Mouse (Mus musculus) midbrain, embryonic 16.5 days (tissue): ENCODE measurements around the gene Cdk2ap1. TPM values are rescaled to one million over a fixed set of nuclear protein-coding genes. Genes with fewer than 3 reads are reported as not detected.

Experiments used
- ATAC-seq: fragments of 200-750 bp; cut with Nextera tagmentation; 2 replicates; pipeline ENCODE4 v1.8.0; 2017; ENCODE audit warnings: moderate TSS enrichment
- H3K27ac ChIP-seq: fragments of 300-500 bp; sonication (generic); 2 replicates; pipeline ENCODE4 v1.5.1; 2014; ENCODE audit warnings: mild to moderate bottlenecking, low read length, mixed read lengths
- H3K27me3 ChIP-seq: fragments of 300-500 bp; sonication (generic); 2 replicates; pipeline ENCODE4 v1.6.1; 2014; ENCODE audit warnings: low read depth, low read length, mixed read lengths; ENCODE audit not compliant: control insufficient read depth, insufficient read depth
- H3K36me3 ChIP-seq: fragments of 300-500 bp; sonication (generic); 2 replicates; pipeline ENCODE4 v1.6.1; 2014; ENCODE audit warnings: mild to moderate bottlenecking, low read length, moderate library complexity, mixed read lengths; ENCODE audit not compliant: control insufficient read depth, insufficient read depth
- H3K4me1 ChIP-seq: fragments of 300-500 bp; sonication (generic); 2 replicates; pipeline ENCODE4 v1.6.1; 2014; ENCODE audit warnings: mild to moderate bottlenecking, low read length, mixed read lengths; ENCODE audit not compliant: control insufficient read depth, insufficient read depth
- H3K4me2 ChIP-seq: fragments of 300-500 bp; sonication (generic); 2 replicates; pipeline ENCODE4 v1.6.1; 2014; ENCODE audit warnings: mild to moderate bottlenecking, low read length, mixed read lengths
- H3K4me3 ChIP-seq: fragments of 300-500 bp; sonication (generic); 2 replicates; pipeline ENCODE4 v1.5.1; 2014; ENCODE audit warnings: low read depth, mild to moderate bottlenecking, low read length, moderate library complexity, mixed read lengths
- H3K9ac ChIP-seq: fragments of 300-500 bp; sonication (generic); 2 replicates; pipeline ENCODE4 v1.6.1; 2014; ENCODE audit warnings: low read depth, low read length, mixed read lengths
- H3K9me3 ChIP-seq: fragments of 300-500 bp; sonication (generic); replicated peaks from 2 replicates; pipeline ENCODE4 v1.6.1; 2014; ENCODE audit warnings: mild to moderate bottlenecking, low read length, mixed read lengths; ENCODE audit not compliant: control insufficient read depth, poor library complexity, severe bottlenecking
- WGBS: fragments of 180-500 bp; shearing (Covaris S2); extraction: QIAGEN DNeasy Blood & Tissue Kit; methylation state at CpG from one replicate; pipeline ENCODE4 v1.1.7; 2014; 5-methylcytosine and 5-hydroxymethylcytosine counted together
- polyA plus RNA-seq: library from polyadenylated mRNA; unstranded; fragments of >200 nt; fragmentation: Nextera tagmentation; extraction: Ambion mirVana; gene quantifications from 2 replicates; pipeline ENCODE4 v1.2.1, GENCODE M21; 2015

Gene Cdk2ap1
- polyA plus RNA-seq, 1 experiment from 2014 or later: 40.4 TPM

- H3K9ac ChIP-seq: no peak overlapping the region
- H3K4me1 ChIP-seq: peaks cover 7% of the 10 kb centered on the region
- no peak overlapping the region for H3K4me3 ChIP-seq
- H3K9me3 ChIP-seq: no peaks in the 10 kb centered on the region
- no peaks in the 10 kb centered on the region for H3K27me3 ChIP-seq
- no peak overlapping the region for H3K4me2 ChIP-seq
- WGBS: 89% methylated on average over 8 of the region's 8 CpGs
- no peaks in the 10 kb centered on the region for H3K36me3 ChIP-seq
- no peak for ATAC-seq
- H3K27ac ChIP-seq: no peak overlapping the region
Observed at GRCm38 (mm10) chr5:124338791-124339190, 24.1 kb downstream of the Cdk2ap1 start.

GRCm38 (mm10) chr5:124337909-124338308 lies 25.0 kb downstream of the Cdk2ap1 start:
- WGBS: 57% methylated on average over 9 of the region's 9 CpGs

GRCm38 (mm10) chr5:124337103-124337502 lies 25.8 kb downstream of the Cdk2ap1 start:
- WGBS: 91% methylated on average over 9 of the region's 9 CpGs
- Histone ChIP-seq H3K4me3 (no peak overlapping the region), H3K9me3 (no peaks in the 10 kb centered on the region), H3K27me3 (no peaks in the 10 kb centered on the region), H3K4me1 (peaks cover 7% of the 10 kb centered on the region), H3K27ac (no peak overlapping the region), H3K36me3 (no peaks in the 10 kb centered on the region), H3K9ac (no peak overlapping the region), H3K4me2 (no peak overlapping the region)
- ATAC-seq: no peak

More at GRCm38 (mm10) chr5:124337909-124338308, 25.0 kb downstream of the Cdk2ap1 start:
- Histone ChIP-seq H3K4me2 (no peak overlapping the region), H3K9me3 (no peaks in the 10 kb centered on the region), H3K27ac (no peak overlapping the region), H3K4me1 (peaks cover 7% of the 10 kb centered on the region), H3K9ac (no peak overlapping the region), H3K36me3 (no peaks in the 10 kb centered on the region), H3K27me3 (no peaks in the 10 kb centered on the region), H3K4me3 (no peak overlapping the region)
- no peak for ATAC-seq

- ATAC-seq: peak; percentile 79
- no peaks in the 10 kb centered on the region for H3K27me3 ChIP-seq
- H3K4me2 ChIP-seq: no peak overlapping the region
- no peaks in the 10 kb centered on the region for H3K9me3 ChIP-seq
- peaks cover 7% of the 10 kb centered on the region for H3K4me1 ChIP-seq
- 19% methylated on average over 6 of the region's 6 CpGs for WGBS
- H3K27ac ChIP-seq: peak overlapping the region; percentile 81
- no peak overlapping the region for H3K4me3 ChIP-seq
- no peaks in the 10 kb centered on the region for H3K36me3 ChIP-seq
- peak overlapping the region; percentile 52; the same call in 1 of the 2 replicates for H3K9ac ChIP-seq
Observed at GRCm38 (mm10) chr5:124334392-124334791, 28.5 kb downstream of the Cdk2ap1 start.

- H3K4me3 ChIP-seq: no peak overlapping the region
- H3K4me1 ChIP-seq: peaks cover 24% of the 10 kb centered on the region
- H3K36me3 ChIP-seq: no peaks in the 10 kb centered on the region
- WGBS: 92% methylated on average over 6 of the region's 6 CpGs
- ATAC-seq: no peak
- H3K27ac ChIP-seq: no peak overlapping the region
- H3K4me2 ChIP-seq: no peak overlapping the region
- H3K9me3 ChIP-seq: no peaks in the 10 kb centered on the region
- H3K9ac ChIP-seq: no peak overlapping the region
- no peaks in the 10 kb centered on the region for H3K27me3 ChIP-seq
Observed at GRCm38 (mm10) chr5:124330086-124330485, 32.8 kb downstream of the Cdk2ap1 start.

- WGBS: under 1% methylated on average over 71 of the region's 72 CpGs
Observed at GRCm38 (mm10) chr5:124327510-124328364, 35.1 kb downstream of the Cdk2ap1 start, which contains the start of the genes Mphosph9 and 2810006K23Rik. Gene Mphosph9 (minus strand): TSS chr5:124327972. Gene 2810006K23Rik (plus strand): TSS chr5:124328089.

GRCm38 (mm10) chr5:124326829-124327228 lies 36.1 kb downstream of the Cdk2ap1 start:
- peak overlapping the region; percentile 98 for H3K27ac ChIP-seq
- ATAC-seq: no peak
- no peaks in the 10 kb centered on the region for H3K27me3 ChIP-seq
- H3K4me2 ChIP-seq: peak overlapping the region; percentile 87
- H3K4me1 ChIP-seq: peaks cover 18% of the 10 kb centered on the region
- peak overlapping the region; percentile 74 for H3K4me3 ChIP-seq
- no peaks in the 10 kb centered on the region for H3K36me3 ChIP-seq
- 1% methylated on average over 8 of the region's 8 CpGs for WGBS
- no peaks in the 10 kb centered on the region for H3K9me3 ChIP-seq
- H3K9ac ChIP-seq: peak overlapping the region; percentile 80

More at GRCm38 (mm10) chr5:124327510-124328364, 35.1 kb downstream of the Cdk2ap1 start, which contains the start of the genes Mphosph9 and 2810006K23Rik:
- no peaks in the 10 kb centered on the region for H3K27me3 ChIP-seq
- peak within 1 kb of the TSS; percentile 80 for H3K9ac ChIP-seq
- peak within 1 kb of the TSS; percentile 98 for H3K27ac ChIP-seq
- peak within 1 kb of the TSS; percentile 90 for H3K4me2 ChIP-seq
- no peaks in the 10 kb centered on the region for H3K36me3 ChIP-seq
- H3K4me1 ChIP-seq: peaks cover 18% of the 10 kb centered on the region
- peak; percentile 98 for ATAC-seq
- H3K9me3 ChIP-seq: no peaks in the 10 kb centered on the region
- peak within 1 kb of the TSS; percentile 74 for H3K4me3 ChIP-seq

GRCm38 (mm10) chr5:124317648-124318047 lies 45.2 kb downstream of the Cdk2ap1 start:
- H3K4me2 ChIP-seq: no peak overlapping the region
- H3K9ac ChIP-seq: no peak overlapping the region
- no peak overlapping the region for H3K27ac ChIP-seq
- H3K4me1 ChIP-seq: no peaks in the 10 kb centered on the region
- H3K4me3 ChIP-seq: no peak overlapping the region
- ATAC-seq: no peak
- H3K9me3 ChIP-seq: no peaks in the 10 kb centered on the region; the same call in 1 of the 2 replicates
- H3K27me3 ChIP-seq: no peaks in the 10 kb centered on the region
- WGBS: 95% methylated on average over 7 of the region's 7 CpGs
- H3K36me3 ChIP-seq: peaks cover 27% of the 10 kb centered on the region

- WGBS: 89% methylated on average over 11 of the region's 11 CpGs
Observed at GRCm38 (mm10) chr5:124315941-124316340, 46.9 kb downstream of the Cdk2ap1 start.

More at GRCm38 (mm10) chr5:124315941-124316340, 46.9 kb downstream of the Cdk2ap1 start:
- Histone ChIP-seq H3K36me3 (peaks cover 35% of the 10 kb centered on the region), H3K4me3 (no peak overlapping the region), H3K27me3 (no peaks in the 10 kb centered on the region), H3K9ac (no peak overlapping the region), H3K27ac (no peak overlapping the region), H3K9me3 (no peaks in the 10 kb centered on the region; the same call in 1 of the 2 replicates), H3K4me1 (no peaks in the 10 kb centered on the region), H3K4me2 (no peak overlapping the region)
- ATAC-seq: no peak
